Mouse (Mus musculus): Measurements from ENCODE around the gene Zfp385a. TPM values are rescaled to one million over a fixed set of nuclear protein-coding genes. Genes with fewer than 3 reads are reported as not detected.

Gene Zfp385a
- polyA plus RNA-seq, 1 experiment from 2014 or later = 24.3 TPM

GRCm38 (mm10) chr15:103308056-103308875 is 31.6 kb downstream of the Zfp385a start:
- DNase-seq (ENCODE audit: low spot score) = peak; percentile 42
- Histone ChIP-seq H3K27me3 (ENCODE audit: low read depth, poor library complexity, severe bottlenecking) (peaks cover 31% of the 10 kb centered on the region), H3K4me1 (peaks cover 57% of the 10 kb centered on the region), H3K4me3 (peak overlapping the region; percentile 28), H3K27ac (replicated peaks) (peak overlapping the region; percentile 63; the same call in 1 of the 2 replicates), H3K9me3 (replicated peaks) (no peaks in the 10 kb centered on the region), H3K36me3 (no peaks in the 10 kb centered on the region)
- 45% methylated on average over 28 of the region's 28 CpGs for WGBS

- DNase-seq (ENCODE audit: low spot score) = peak; percentile 94
- peaks cover 64% of the 10 kb centered on the region for H3K4me1 ChIP-seq
- peak overlapping the region; percentile 61 for H3K27ac ChIP-seq (replicated peaks)
- 0 out of 2 replicates have a peak overlapping the region, but pooled peaks have one; percentile 16 for H3K4me3 ChIP-seq
- no peaks in the 10 kb centered on the region for H3K36me3 ChIP-seq
- WGBS = 2% methylated on average over 7 of the region's 7 CpGs
- no peaks in the 10 kb centered on the region for H3K9me3 ChIP-seq (replicated peaks)
- peaks cover 31% of the 10 kb centered on the region for H3K27me3 ChIP-seq (ENCODE audit: low read depth, poor library complexity, severe bottlenecking)
Measured at GRCm38 (mm10) chr15:103307125-103307524, 32.8 kb downstream of the Zfp385a start.

GRCm38 (mm10) chr15:103305792-103306645 is 33.9 kb downstream of the Zfp385a start:
- Histone ChIP-seq H3K27me3 (ENCODE audit: low read depth, poor library complexity, severe bottlenecking) (peaks cover 31% of the 10 kb centered on the region), H3K4me3 (peak overlapping the region; percentile 62), H3K27ac (replicated peaks) (peak overlapping the region; percentile 98), H3K4me1 (peaks cover 75% of the 10 kb centered on the region), H3K9me3 (replicated peaks) (no peaks in the 10 kb centered on the region), H3K36me3 (no peaks in the 10 kb centered on the region)
- 36% methylated on average over 8 of the region's 8 CpGs for WGBS
- DNase-seq (ENCODE audit: low spot score) = no peak

GRCm38 (mm10) chr15:103305070-103305678 is 34.7 kb downstream of the Zfp385a start:
- Histone ChIP-seq H3K9me3 (replicated peaks) (no peaks in the 10 kb centered on the region), H3K27ac (replicated peaks) (peak overlapping the region; percentile 98), H3K4me1 (peaks cover 84% of the 10 kb centered on the region), H3K36me3 (no peaks in the 10 kb centered on the region), H3K4me3 (peak overlapping the region; percentile 62), H3K27me3 (ENCODE audit: low read depth, poor library complexity, severe bottlenecking) (peaks cover 27% of the 10 kb centered on the region)
- WGBS = under 1% methylated on average over 71 of the region's 71 CpGs
- DNase-seq (ENCODE audit: low spot score) = peak; percentile 99

- Histone ChIP-seq H3K36me3 (no peaks in the 10 kb centered on the region), H3K27ac (replicated peaks) (peak overlapping the region; percentile 98), H3K4me3 (peak overlapping the region; percentile 62), H3K9me3 (replicated peaks) (no peaks in the 10 kb centered on the region), H3K4me1 (peaks cover 90% of the 10 kb centered on the region), H3K27me3 (ENCODE audit: low read depth, poor library complexity, severe bottlenecking) (peaks cover 21% of the 10 kb centered on the region)
- DNase-seq (ENCODE audit: low spot score) = no peak
- WGBS = under 1% methylated on average over 9 of the region's 9 CpGs
Measured at GRCm38 (mm10) chr15:103304616-103304969, 35.3 kb downstream of the Zfp385a start.

GRCm38 (mm10) chr15:103303916-103304615 is 35.8 kb downstream of the Zfp385a start:
- peaks cover 16% of the 10 kb centered on the region for H3K27me3 ChIP-seq (ENCODE audit: low read depth, poor library complexity, severe bottlenecking)
- no peaks in the 10 kb centered on the region for H3K9me3 ChIP-seq (replicated peaks)
- peak; percentile 53 for DNase-seq (ENCODE audit: low spot score)
- 12% methylated on average over 8 of the region's 8 CpGs for WGBS
- H3K36me3 ChIP-seq = peaks cover 2% of the 10 kb centered on the region; the same call in 1 of the 2 replicates
- H3K27ac ChIP-seq (replicated peaks) = peak overlapping the region; percentile 98
- H3K4me3 ChIP-seq = peak overlapping the region; percentile 62
- peaks cover 92% of the 10 kb centered on the region for H3K4me1 ChIP-seq

GRCm38 (mm10) chr15:103302341-103303021 is 37.4 kb downstream of the Zfp385a start:
- 0 out of 2 replicates have a peak, but pooled peaks cover under 1% of the 10 kb centered on the region for H3K27me3 ChIP-seq (ENCODE audit: low read depth, poor library complexity, severe bottlenecking)
- DNase-seq (ENCODE audit: low spot score) = peak; percentile 26
- H3K27ac ChIP-seq (replicated peaks) = peak overlapping the region; percentile 98
- H3K36me3 ChIP-seq = peaks cover 18% of the 10 kb centered on the region
- 50% methylated on average over 6 of the region's 6 CpGs for WGBS
- no peaks in the 10 kb centered on the region for H3K9me3 ChIP-seq (replicated peaks)
- H3K4me1 ChIP-seq = peaks cover 99% of the 10 kb centered on the region
- peak overlapping the region; percentile 16; the same call in 1 of the 2 replicates for H3K4me3 ChIP-seq

- H3K4me1 ChIP-seq = peaks cover 100% of the 10 kb centered on the region
- 21% methylated on average over 5 of the region's 5 CpGs for WGBS
- H3K27ac ChIP-seq (replicated peaks) = peak overlapping the region; percentile 98
- peak; percentile 37 for DNase-seq (ENCODE audit: low spot score)
- H3K27me3 ChIP-seq (ENCODE audit: low read depth, poor library complexity, severe bottlenecking) = no peaks in the 10 kb centered on the region
- peak overlapping the region; percentile 55 for H3K4me3 ChIP-seq
- no peaks in the 10 kb centered on the region for H3K9me3 ChIP-seq (replicated peaks)
- H3K36me3 ChIP-seq = peaks cover 26% of the 10 kb centered on the region
Measured at GRCm38 (mm10) chr15:103301547-103302340, 38.1 kb downstream of the Zfp385a start.

GRCm38 (mm10) chr15:103301046-103301445 is 38.8 kb downstream of the Zfp385a start:
- peaks cover 100% of the 10 kb centered on the region for H3K4me1 ChIP-seq
- H3K36me3 ChIP-seq = peaks cover 32% of the 10 kb centered on the region
- H3K9me3 ChIP-seq (replicated peaks) = no peaks in the 10 kb centered on the region
- 15% methylated on average over 2 of the region's 2 CpGs for WGBS
- H3K4me3 ChIP-seq = peak overlapping the region; percentile 55
- no peaks in the 10 kb centered on the region for H3K27me3 ChIP-seq (ENCODE audit: low read depth, poor library complexity, severe bottlenecking)
- peak overlapping the region; percentile 98 for H3K27ac ChIP-seq (replicated peaks)
- DNase-seq (ENCODE audit: low spot score) = peak; percentile 48

- H3K4me1 ChIP-seq = peaks cover 100% of the 10 kb centered on the region
- no peak for DNase-seq (ENCODE audit: low spot score)
Measured at GRCm38 (mm10) chr15:103300560-103300959, 39.3 kb downstream of the Zfp385a start.

GRCm38 (mm10) chr15:103300067-103300471 is 39.8 kb downstream of the Zfp385a start:
- Histone ChIP-seq H3K9me3 (replicated peaks) (no peaks in the 10 kb centered on the region), H3K36me3 (peaks cover 32% of the 10 kb centered on the region), H3K4me3 (peak overlapping the region; percentile 55), H3K27me3 (ENCODE audit: low read depth, poor library complexity, severe bottlenecking) (no peaks in the 10 kb centered on the region), H3K4me1 (peaks cover 100% of the 10 kb centered on the region), H3K27ac (replicated peaks) (peak overlapping the region; percentile 98)
- DNase-seq (ENCODE audit: low spot score) = peak; percentile 83
- 5% methylated on average over 18 of the region's 18 CpGs for WGBS

More at GRCm38 (mm10) chr15:103300560-103300959, 39.3 kb downstream of the Zfp385a start:
- H3K27me3 ChIP-seq (ENCODE audit: low read depth, poor library complexity, severe bottlenecking) = no peaks in the 10 kb centered on the region
- WGBS = 2% methylated on average over 2 of the region's 2 CpGs
- peaks cover 32% of the 10 kb centered on the region for H3K36me3 ChIP-seq
- H3K9me3 ChIP-seq (replicated peaks) = no peaks in the 10 kb centered on the region
- H3K27ac ChIP-seq (replicated peaks) = peak overlapping the region; percentile 98
- H3K4me3 ChIP-seq = peak overlapping the region; percentile 55

All from midbrain, embryonic 10.5 days (tissue).